Mouse (Mus musculus) small intestine, adult 2 months (tissue): ENCODE measurements around the gene Ncoa1. TPM values are rescaled to one million over a fixed set of nuclear protein-coding genes. Genes with fewer than 3 reads are reported as not detected.

Experiments used
- H3K27ac ChIP-seq: fragments of 200-500 bp; 2 replicates; pipeline ENCODE4 v1.5.1; 2012; ENCODE audit warnings: low read depth, low read length, control low read depth, inconsistent platforms; ENCODE audit not compliant: insufficient read depth
- H3K27me3 ChIP-seq: fragments of 200-500 bp; 2 replicates; pipeline ENCODE4 v1.6.1; 2012; ENCODE audit warnings: mild to moderate bottlenecking, moderate library complexity, low read length, inconsistent platforms; ENCODE audit not compliant: control insufficient read depth, insufficient read depth
- H3K36me3 ChIP-seq: fragments of 200-500 bp; 2 replicates; pipeline ENCODE4 v1.6.1; 2012; ENCODE audit warnings: mild to moderate bottlenecking, low read length, control low read depth, inconsistent platforms; ENCODE audit not compliant: control insufficient read depth, insufficient read depth
- H3K4me1 ChIP-seq: fragments of 200-500 bp; 2 replicates; pipeline ENCODE4 v1.6.1; 2012; ENCODE audit warnings: low read length, inconsistent platforms, mixed read lengths; ENCODE audit not compliant: control insufficient read depth, insufficient read depth, insufficient read length
- H3K4me3 ChIP-seq: fragments of 200-500 bp; 2 replicates; pipeline ENCODE4 v1.5.1; 2012; ENCODE audit warnings: low read depth, mild to moderate bottlenecking, control low read depth, inconsistent platforms, low read length, moderate library complexity
- CTCF ChIP-seq: fragments of 200-500 bp; IDR thresholded peaks from 2 replicates; pipeline ENCODE4 v1.5.1; 2012; ENCODE audit warnings: low read depth, mild to moderate bottlenecking, control low read depth, inconsistent platforms, low read length, moderate library complexity, mixed read lengths; ENCODE audit not compliant: insufficient replicate concordance, insufficient read length; ENCODE audit errors: extremely low read depth
- POLR2A ChIP-seq: fragments of 200-500 bp; IDR thresholded peaks from 2 replicates; pipeline ENCODE4 v1.6.1; 2012; ENCODE audit warnings: low read depth, mild to moderate bottlenecking, control low read depth, inconsistent platforms, low read length, moderate library complexity
- WGBS: fragments of 180-500 bp; shearing (Covaris S2); methylation state at CpG from one replicate; pipeline ENCODE4 v1.1.7; 2018; 5-methylcytosine and 5-hydroxymethylcytosine counted together
- polyA plus RNA-seq: library from polyadenylated mRNA; depleted of rRNA; stranded (reverse); fragments of >200 nt; gene quantifications from 2 replicates; pipeline ENCODE4 v1.2.3, GENCODE M21; 2012

Ncoa1 gene
- polyA plus RNA-seq, 1 experiment = 17.0 TPM

- 93% methylated on average over 3 of the region's 3 CpGs for WGBS
- peaks cover 14% of the 10 kb centered on the region for H3K36me3 ChIP-seq
- H3K27ac ChIP-seq = no peak overlapping the region
- no peaks in the 10 kb centered on the region for H3K4me1 ChIP-seq
- TF ChIP-seq POLR2A = no peak
- TF ChIP-seq CTCF = no peak
- no peak overlapping the region for H3K4me3 ChIP-seq
- no peaks in the 10 kb centered on the region for H3K27me3 ChIP-seq
Observed at GRCm38 (mm10) chr12:4279878-4280277, 197.1 kb downstream of the Ncoa1 start.

GRCm38 (mm10) chr12:4278978-4279755 is 197.8 kb downstream of the Ncoa1 start:
- no peak overlapping the region for H3K27ac ChIP-seq
- H3K4me3 ChIP-seq = no peak overlapping the region
- no peaks in the 10 kb centered on the region for H3K27me3 ChIP-seq
- H3K4me1 ChIP-seq = no peaks in the 10 kb centered on the region
- WGBS = 89% methylated on average over 3 of the region's 3 CpGs
- no peak for TF ChIP-seq POLR2A
- no peak for TF ChIP-seq CTCF
- peaks cover 18% of the 10 kb centered on the region for H3K36me3 ChIP-seq

- Histone ChIP-seq H3K4me3 (no peak overlapping the region), H3K36me3 (peaks cover 52% of the 10 kb centered on the region), H3K27ac (no peak overlapping the region), H3K4me1 (no peaks in the 10 kb centered on the region), H3K27me3 (no peaks in the 10 kb centered on the region)
- no peak for TF ChIP-seq POLR2A
- WGBS = 91% methylated on average over 6 of the region's 6 CpGs
Observed at GRCm38 (mm10) chr12:4271078-4271477, 205.9 kb downstream of the Ncoa1 start.

GRCm38 (mm10) chr12:4267765-4268164 is 209.2 kb downstream of the Ncoa1 start:
- Histone ChIP-seq H3K27ac (no peak overlapping the region), H3K36me3 (peaks cover 45% of the 10 kb centered on the region), H3K4me3 (no peak overlapping the region), H3K4me1 (no peaks in the 10 kb centered on the region), H3K27me3 (no peaks in the 10 kb centered on the region)
- TF ChIP-seq POLR2A (no peak), CTCF (no peak)
- 89% methylated on average over 4 of the region's 4 CpGs for WGBS

GRCm38 (mm10) chr12:4252742-4253655 is 224.0 kb downstream of the Ncoa1 start:
- no peaks in the 10 kb centered on the region for H3K27me3 ChIP-seq
- TF ChIP-seq POLR2A (no peak), CTCF (no peak)
- no peaks in the 10 kb centered on the region for H3K4me1 ChIP-seq
- 92% methylated on average over 16 of the region's 16 CpGs for WGBS
- peaks cover 32% of the 10 kb centered on the region for H3K36me3 ChIP-seq
- H3K4me3 ChIP-seq = no peak overlapping the region
- no peak overlapping the region for H3K27ac ChIP-seq

GRCm38 (mm10) chr12:4249786-4250185 is 227.2 kb downstream of the Ncoa1 start:
- TF ChIP-seq POLR2A = no peak
- 88% methylated on average over 6 of the region's 6 CpGs for WGBS
- Histone ChIP-seq H3K27ac (no peak overlapping the region), H3K27me3 (no peaks in the 10 kb centered on the region), H3K36me3 (peaks cover 28% of the 10 kb centered on the region), H3K4me3 (no peak overlapping the region), H3K4me1 (peaks cover 3% of the 10 kb centered on the region; the same call in 1 of the 2 replicates)

- Histone ChIP-seq H3K27me3 (no peaks in the 10 kb centered on the region), H3K36me3 (peaks cover 7% of the 10 kb centered on the region), H3K4me3 (no peak overlapping the region), H3K4me1 (peaks cover 3% of the 10 kb centered on the region; the same call in 1 of the 2 replicates), H3K27ac (no peak overlapping the region)
- WGBS = 45% methylated on average over 10 of the region's 10 CpGs
- no peak for TF ChIP-seq POLR2A
- TF ChIP-seq CTCF = no peak
Observed at GRCm38 (mm10) chr12:4245742-4246141, 231.2 kb downstream of the Ncoa1 start.
